ENCODE assay signal across 12 mouse cellular contexts in the genomic region with DNA sequence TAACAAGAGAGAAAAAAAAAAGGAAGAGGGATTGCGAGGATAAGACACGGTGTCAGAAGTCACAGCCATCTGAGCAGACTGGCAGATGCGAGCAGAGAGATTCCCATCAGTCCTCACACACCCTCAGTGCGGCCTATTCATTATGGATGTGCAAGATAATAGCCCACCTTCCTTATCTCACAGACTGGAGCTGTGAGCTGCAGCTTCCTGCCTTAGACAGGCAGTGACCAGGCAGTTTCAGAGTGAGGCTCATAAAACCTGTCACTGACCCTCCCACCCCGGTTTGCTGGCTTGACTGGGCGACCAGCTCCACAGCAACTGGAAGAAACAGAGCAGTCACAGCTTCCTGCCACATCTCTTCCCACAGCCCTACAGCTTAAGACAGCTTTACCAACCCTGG.
DNase-seq lines count a peak whose midpoint lies in the region; ATAC-seq and TF ChIP-seq lines count a peak whose summit lies in the region.
"Had no signal": no experiment of that assay in that cellular context is flagged by ENCODE, and none has a peak within 500 bp of the region (broad histone marks: within the 10 kb centered on the region; RNA-seq: fewer than 3 reads in every experiment).

No protein-coding gene starts in this region.

- no peak for TF ChIP-seq CTCF in bone marrow, adult 2 months (IDR thresholded peaks at IDR 0.05; ENCODE audit: control insufficient read depth, insufficient read depth, low read length)

- no peaks in the 10 kb centered on the region for H3K36me3 ChIP-seq in kidney, embryonic 16.5 days (ENCODE audit: insufficient read depth, low read length)
- H3K36me3 ChIP-seq in erythroblast, embryonic 14.5 days (ENCODE audit: control insufficient read depth): peaks cover 3% of the 10 kb centered on the region; the same call in 1 of the 2 replicates
- H3K36me3 ChIP-seq: heart, embryonic 15.5 days had no signal

- no peak overlapping the region for H3K27ac ChIP-seq in kidney, embryonic 16.5 days (ENCODE audit: low read length)
- H3K27ac ChIP-seq in bone marrow, adult 2 months (ENCODE audit: control insufficient read depth, insufficient read depth, low read depth, low read length, poor library complexity): peak overlapping the region; percentile 24; the same call in 1 of the 2 replicates
- H3K27ac ChIP-seq: heart, embryonic 15.5 days; limb, embryonic 12.5 days had no signal

- no peak overlapping the region for H3K4me3 ChIP-seq in kidney, embryonic 16.5 days (ENCODE audit: low read length)
- no peak overlapping the region for H3K4me3 ChIP-seq in bone marrow, adult 2 months (replicated peaks; ENCODE audit: control insufficient read depth, low read depth, low read length)
- H3K4me3 ChIP-seq in erythroblast, embryonic 14.5 days (replicated peaks): peak overlapping the region; percentile 7
- H3K4me3 ChIP-seq: heart, embryonic 15.5 days; limb, embryonic 12.5 days; myocyte had no signal

- H3K9ac ChIP-seq in kidney, embryonic 16.5 days (replicated peaks; ENCODE audit: low read length): no peak overlapping the region
- H3K9ac ChIP-seq: heart, embryonic 15.5 days; limb, embryonic 12.5 days had no signal

- DNase-seq in kidney, postnatal 36 days: no peak
- DNase-seq in cerebellum, adult 11-12 months: no peak
- DNase-seq in lung, postnatal 25 days (ENCODE audit: low spot score): no peak
- DNase-seq in right cerebral cortex, postnatal 25 days: no peak
- DNase-seq: kidney, adult 8-10 months had no signal

- H3K4me2 ChIP-seq in kidney, embryonic 16.5 days (replicated peaks; ENCODE audit: low read depth, low read length): no peak overlapping the region
- H3K4me2 ChIP-seq: heart, embryonic 15.5 days; limb, embryonic 12.5 days had no signal

- TF ChIP-seq POLR2A in bone marrow, adult 2 months (IDR thresholded peaks at IDR 0.05; ENCODE audit: borderline replicate concordance, control insufficient read depth, low read depth, low read length): no peak

- no peaks in the 10 kb centered on the region for H3K4me1 ChIP-seq in kidney, embryonic 16.5 days (ENCODE audit: insufficient read depth, low read length)
- H3K4me1 ChIP-seq in bone marrow, adult 2 months (ENCODE audit: control insufficient read depth, insufficient read depth, low read length): peaks cover 5% of the 10 kb centered on the region; the same call in 1 of the 2 replicates
- peaks cover 43% of the 10 kb centered on the region for H3K4me1 ChIP-seq in erythroblast, embryonic 14.5 days (ENCODE audit: control insufficient read depth)

- H3K9me3 ChIP-seq in kidney, embryonic 16.5 days (ENCODE audit: low read length): no peaks in the 10 kb centered on the region
- H3K9me3 ChIP-seq in erythroblast, embryonic 14.5 days (ENCODE audit: control insufficient read depth, low read length): peaks cover 3% of the 10 kb centered on the region
- H3K9me3 ChIP-seq: heart, embryonic 15.5 days; limb, embryonic 12.5 days had no signal

- no peaks in the 10 kb centered on the region for H3K27me3 ChIP-seq in kidney, embryonic 16.5 days (ENCODE audit: insufficient read depth, low read length)
- H3K27me3 ChIP-seq in erythroblast, embryonic 14.5 days (ENCODE audit: control insufficient read depth): no peaks in the 10 kb centered on the region
- H3K27me3 ChIP-seq: heart, embryonic 15.5 days; limb, embryonic 12.5 days had no signal

- ATAC-seq in kidney, embryonic 16.5 days (ENCODE audit: low FRiP score, low TSS enrichment): 0 out of 2 replicates have a peak, but pooled peaks have one; percentile 51
- ATAC-seq in megakaryocyte, adult 5-6 weeks (ENCODE audit: poor library complexity, severe bottlenecking): peak; percentile 58

- 26% methylated on average over 6 of the region's 6 CpGs for WGBS in kidney, embryonic 16.5 days
- 18% methylated on average over 6 of the region's 6 CpGs for WGBS in bone marrow, adult 2 months
